Mouse (Mus musculus) megakaryocyte, embryonic 14.5 days (primary cell): ENCODE measurements at regions not wholly inside any gene's neighbourhood (a gene's known extent, or its start where the extent isn't known, plus 50 kb on each side); places are given as distances from the start of the nearest gene placed in this dataset.

ENCODE experiments used
- FLI1 ChIP-seq: IDR thresholded peaks from 2 replicates; pipeline ENCODE4 v1.6.1; 2012; ENCODE audit warnings: low read length, inconsistent platforms, mixed read lengths
- GATA1 ChIP-seq: IDR thresholded peaks from 3 replicates; pipeline ENCODE4 v1.6.1; 2012; ENCODE audit warnings: mixed read lengths, low read length, inconsistent platforms, borderline replicate concordance

DNA sequence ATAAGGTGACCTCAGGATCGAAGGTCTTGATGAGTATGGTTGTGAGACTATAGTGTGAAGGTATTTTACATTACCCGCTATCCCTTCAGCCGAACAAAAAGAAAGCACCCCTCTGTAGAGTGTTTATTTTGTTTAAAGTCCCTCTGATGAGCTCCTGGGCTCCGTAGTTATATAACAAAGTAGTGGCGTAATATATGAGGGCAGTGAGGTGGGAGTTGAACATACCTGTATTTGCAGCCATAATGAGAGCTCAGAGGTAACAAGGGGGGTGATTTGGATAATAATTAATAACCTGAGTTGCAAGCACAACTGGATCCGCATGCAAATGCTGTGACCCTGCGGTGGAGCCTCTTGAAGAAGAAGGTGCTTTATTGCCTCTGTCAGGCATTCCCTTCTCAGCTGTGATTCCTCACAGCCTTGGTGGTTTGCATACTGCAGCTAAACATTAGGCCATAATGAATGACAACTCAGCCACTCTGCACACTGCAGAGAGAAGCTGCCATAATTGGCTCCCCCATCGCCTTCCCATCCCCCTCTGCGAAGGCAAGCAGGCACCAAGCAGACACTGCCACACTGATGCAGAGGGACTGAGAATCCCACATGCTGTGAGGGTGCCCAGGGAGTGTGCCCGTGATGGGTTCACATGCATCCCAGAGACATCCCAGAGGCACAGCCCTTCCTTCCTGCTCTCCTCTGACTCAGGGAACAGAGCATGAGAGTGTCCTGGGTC is 163.3 kb downstream of the Nuf2 start:
- TF ChIP-seq GATA1 = no peak
- no peak for TF ChIP-seq FLI1
